Mouse (Mus musculus) kidney, postnatal 25 days (tissue): ENCODE measurements at regions not wholly inside any gene's neighbourhood (a gene's known extent, or its start where the extent isn't known, plus 50 kb on each side); places are given as distances from the start of the nearest gene placed in this dataset.

Experiments used
- DNase-seq, 2 experiments: peaks; one replicate each; pipeline ENCODE4 v3.0.0; 2021; ENCODE audit warnings: mixed read lengths in 2 of 2

DNA sequence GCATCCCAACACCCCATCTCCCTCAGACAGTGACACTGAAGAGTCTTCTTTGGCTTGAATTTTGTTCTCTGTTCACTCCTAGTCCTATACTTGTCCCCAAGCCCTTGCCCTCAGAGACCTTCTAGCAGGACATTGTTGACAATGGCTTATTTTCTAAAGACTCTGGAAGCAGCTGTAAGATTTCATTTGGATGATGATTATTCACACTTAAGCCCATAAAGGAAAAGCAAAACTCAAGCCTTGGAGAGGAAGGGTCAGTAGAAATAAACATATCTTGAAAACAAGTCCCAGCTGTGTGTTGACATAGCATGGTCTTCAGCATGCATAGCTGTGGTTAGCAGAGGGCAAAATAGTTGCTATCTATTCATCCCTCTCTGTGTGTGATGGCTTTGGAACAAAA, 59.9 kb upstream of the Cdh11 start:
- peak; percentile 5 to 29 for DNase-seq

DNA sequence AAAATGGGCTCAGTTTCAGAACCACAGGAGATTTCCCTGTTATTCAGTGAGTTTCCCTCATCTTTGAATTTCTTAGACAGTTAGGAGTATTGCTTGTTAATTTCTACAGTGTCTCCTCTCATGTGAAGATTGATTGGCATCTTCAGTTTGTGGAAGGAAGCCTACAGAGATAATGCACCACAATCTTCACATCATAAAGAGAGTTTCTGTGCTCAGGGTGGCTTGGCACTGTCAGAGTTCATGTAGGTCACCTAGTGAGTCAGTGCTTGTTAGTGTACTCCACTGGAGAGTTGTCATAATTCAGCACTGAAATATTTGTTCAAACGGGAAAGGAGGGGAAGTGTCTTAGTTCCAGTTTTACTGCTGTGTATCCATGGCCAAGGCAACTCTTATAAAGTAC, 74.6 kb upstream of the Cdh11 start:
- no peak for DNase-seq

DNA sequence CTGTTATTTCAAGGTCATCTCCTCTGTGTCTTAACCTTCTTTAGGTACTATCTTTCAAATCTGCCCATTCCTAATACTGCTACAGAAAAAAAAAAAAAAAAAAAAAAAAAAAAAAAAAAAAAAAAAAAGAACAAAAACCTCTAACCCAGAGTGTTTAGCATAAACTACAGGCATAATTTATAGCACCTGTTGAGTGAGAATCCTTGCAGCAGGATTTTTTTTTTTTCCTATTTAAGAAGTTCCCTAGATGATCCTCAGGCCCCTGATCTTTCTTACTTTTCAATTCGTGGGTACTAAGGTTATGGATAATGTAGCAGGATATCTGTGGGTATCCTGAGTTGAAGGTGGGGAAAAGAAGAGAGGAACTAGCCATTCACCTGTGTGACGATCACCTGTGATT, 114.1 kb upstream of the Cdh11 start:
- DNase-seq, result no peak

DNA sequence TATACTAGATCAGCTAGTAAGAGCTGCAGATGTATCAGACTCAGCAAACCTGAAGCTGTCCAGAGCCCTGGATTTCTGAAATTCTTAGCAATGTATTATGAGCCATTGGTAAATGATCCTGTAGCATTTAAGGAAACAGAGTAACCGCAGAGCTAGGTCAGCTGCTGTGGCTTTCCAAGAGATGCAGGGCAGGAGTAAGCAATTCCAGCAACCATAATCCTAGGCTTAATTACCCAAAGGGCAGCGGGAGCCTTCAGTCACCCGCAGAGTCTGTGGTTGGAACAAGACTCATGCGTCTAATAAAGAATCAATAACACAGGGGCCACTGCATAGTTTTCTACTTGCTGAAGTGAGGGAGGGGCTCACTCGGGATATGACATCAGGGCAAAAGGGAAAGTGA, 115.2 kb upstream of the Cdh11 start:
- no peak for DNase-seq

DNA sequence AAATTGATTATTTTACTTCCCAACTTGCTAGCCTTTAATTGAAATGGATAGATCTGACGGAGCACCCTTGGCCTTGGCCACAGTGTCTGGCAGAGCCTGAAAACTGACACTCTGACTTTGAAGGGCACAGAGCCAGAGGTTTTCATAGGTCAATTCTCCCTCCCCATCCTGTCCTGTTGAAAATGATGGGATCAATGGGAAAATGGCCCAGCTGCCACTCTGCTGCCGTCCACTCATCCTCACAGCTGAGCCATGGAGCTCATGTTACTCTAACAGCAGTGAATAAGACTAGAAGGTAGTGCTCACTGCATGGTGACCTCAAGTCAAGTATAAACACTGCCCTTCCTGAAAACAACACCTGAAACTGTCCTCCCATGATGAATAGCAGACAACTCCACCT, 122.0 kb upstream of the Cdh11 start:
- peak in 1 of 2 experiments; percentile 2 for DNase-seq

DNA sequence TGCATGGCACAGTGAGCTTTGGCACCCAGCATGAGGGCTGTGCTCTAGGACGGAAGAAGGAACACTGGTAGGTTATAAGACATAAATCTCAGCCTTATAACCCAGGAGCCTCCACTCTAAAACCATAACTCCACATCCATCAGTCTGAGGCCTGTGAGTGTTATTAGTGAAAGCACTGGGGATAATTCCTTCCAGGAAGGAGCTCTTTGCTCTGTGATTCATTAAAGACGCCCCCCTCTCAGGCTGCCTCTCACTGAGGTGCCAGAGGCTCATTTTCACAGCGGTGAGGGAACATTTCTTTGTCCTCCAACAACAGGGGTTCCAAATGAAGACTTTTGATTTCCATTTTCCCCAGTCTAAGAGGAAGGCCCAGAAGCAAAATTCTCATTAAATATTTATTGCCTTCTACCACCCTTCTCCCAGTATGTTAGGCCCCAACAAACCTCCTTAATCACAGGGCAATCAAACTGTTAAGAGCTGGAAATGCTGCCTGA, 145.9 kb upstream of the Cdh11 start:
- DNase-seq, result no peak

DNA sequence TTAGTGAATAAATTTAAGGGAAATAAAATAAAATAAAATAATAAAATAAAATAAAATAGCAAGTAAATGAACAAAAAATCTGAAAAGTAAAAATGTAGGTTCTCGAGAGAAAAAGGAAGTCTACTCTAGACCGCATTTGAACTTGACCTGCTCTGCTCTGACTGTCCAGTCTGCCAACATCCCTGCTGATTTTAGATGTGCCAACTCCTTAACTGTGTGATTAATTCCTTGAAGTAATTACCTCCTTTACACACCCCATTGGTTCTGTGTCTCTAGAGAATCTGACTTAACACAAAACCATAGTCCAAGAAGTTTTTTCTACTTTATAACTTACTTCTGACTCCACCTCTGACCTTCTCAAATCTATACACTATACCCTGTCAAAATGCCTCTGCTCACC, 153.3 kb upstream of the Cdh11 start:
- no peak for DNase-seq

DNA sequence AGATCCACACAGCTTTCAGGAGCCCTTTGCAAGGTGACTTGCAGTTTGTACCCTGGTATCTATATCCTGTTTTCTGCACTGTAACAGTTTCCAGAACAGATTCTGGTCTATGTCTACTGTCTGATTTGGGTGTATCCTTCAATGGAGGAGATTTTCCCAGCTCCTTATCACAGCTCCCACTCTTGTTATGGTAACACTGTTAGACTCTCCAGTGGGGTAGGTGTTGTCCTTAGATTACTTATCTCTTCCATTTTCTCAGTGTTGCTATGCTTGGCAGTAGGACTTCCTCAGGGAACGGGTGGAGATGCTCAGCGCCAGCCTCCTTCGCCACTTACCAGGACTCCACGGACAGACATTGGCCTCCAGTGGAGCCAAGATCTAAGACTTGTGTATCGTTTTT, 160.1 kb upstream of the Cdh11 start:
- DNase-seq, result no peak

DNA sequence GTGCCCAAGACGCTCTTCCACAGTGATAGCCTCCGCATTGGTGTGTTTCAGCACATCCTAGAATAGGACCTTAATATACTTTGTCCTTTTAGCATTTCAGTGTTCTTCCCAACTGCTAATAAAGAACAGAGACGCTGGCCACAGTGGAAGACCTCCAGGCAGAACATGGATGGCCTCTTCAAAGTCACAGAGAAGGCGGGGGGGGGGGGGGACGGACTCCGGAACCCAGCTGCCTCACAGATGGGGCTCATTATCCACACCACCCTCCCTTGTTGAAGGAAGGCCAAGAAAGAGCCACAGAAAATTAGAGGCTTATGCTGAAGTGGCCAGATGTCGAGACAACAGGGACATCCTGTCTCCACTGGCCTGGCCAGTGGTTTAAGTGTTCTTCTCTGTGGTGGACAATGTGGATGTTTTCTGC, 192.7 kb upstream of the Cdh11 start:
- DNase-seq, result peak; percentile 8 to 44

DNA sequence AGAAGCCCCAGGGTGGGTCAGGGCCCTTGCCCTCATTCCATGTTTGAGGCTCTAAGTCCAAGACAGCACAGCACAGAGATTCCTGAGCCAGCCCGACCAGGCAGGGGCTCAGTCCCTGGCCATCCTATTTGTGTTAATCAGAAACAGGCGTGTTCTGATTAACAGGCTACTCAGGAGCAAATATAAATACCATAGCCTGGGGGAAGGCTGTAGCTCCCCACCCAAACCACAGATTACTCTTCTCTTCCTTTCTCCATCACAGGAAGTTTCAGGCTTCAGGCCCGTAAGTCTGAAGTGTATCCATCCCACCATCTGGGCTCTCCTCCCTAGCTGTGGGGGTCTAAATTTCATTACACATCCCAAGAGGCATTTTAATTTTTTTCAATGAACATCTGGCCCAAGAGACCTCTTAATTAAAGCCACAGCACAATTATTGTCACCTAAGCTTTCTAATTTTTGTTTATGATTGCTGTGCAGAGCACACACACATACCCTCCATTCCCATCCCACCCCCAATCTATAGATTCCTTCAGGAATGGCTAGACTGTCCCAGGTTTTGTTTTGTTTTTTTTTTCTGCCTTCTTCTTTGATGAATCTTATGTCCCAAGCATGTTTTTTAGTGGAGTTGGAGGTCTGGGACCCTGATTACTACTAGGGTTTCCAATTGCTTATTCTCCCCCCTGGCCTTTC, 197.9 kb upstream of the Cdh11 start:
- no peak for DNase-seq

DNA sequence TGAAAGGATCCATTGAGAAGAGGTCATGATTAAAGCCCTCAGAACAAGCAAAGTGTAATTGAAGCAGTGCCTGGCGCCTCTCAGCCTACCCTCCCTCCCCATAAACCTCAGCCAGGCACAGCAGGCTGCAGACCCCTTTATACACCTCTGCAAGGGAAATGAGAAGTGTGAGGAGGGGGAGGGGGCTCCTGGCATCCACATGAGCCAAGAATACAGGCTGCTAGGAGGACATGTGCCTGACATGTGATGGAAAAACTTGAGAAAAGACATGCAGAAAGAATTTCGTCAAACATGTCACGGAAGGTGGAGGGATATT, 198.4 kb upstream of the Cdh11 start:
- DNase-seq, result no peak

DNA sequence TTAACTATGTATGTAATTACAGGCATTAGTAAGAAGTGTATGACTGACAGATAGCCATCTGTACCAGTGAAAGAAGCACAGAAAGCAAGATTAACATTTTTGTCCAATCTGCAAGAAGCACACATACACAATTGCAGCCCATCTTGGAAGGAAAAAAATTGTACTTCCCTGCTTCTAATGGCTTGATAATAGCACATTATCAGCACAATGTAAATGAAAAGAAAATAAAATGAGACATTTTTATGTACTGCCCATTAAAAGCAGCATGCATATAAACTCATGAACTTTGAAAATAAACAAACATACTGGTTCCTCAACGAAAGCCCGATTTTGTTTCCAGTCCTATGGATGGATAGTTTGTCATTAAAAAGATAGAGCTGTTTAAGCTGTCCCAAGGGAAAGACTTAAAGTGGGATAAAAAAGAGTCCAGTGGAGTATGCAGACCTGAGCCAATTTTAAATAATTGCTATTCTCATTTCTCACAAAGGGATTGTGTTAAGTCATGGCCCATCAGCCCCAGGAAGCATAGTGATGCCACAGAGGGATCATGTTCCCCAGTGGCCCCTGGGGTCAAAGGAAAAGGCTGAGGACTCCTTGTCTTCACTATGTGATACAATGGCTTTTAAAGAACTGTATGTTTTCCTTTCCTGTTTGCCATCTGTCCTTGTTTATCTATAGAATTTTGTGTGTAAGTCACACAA, 222.0 kb upstream of the Cdh11 start:
- no peak for DNase-seq

DNA sequence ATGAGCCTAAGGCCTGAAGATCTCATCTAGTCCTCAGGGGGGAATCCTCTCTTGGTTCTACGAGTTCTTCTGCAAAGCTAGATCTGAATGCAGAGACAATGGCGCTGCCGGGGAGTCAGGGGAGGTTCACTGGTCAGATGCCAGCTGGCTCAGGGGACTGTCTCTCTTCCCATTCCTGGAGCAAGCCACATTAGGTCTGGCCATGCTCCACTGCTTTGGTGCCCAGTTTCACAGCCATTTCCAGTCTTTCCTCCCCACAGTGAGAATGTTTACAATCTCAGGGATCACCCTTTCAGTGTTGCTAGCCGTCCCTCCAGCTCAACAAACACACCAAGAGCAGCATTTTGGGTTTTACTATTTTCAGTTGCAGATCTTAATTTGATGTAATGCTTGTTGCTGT, 233.7 kb upstream of the Cdh11 start:
- peak in 1 of 2 experiments; percentile 6 for DNase-seq

DNA sequence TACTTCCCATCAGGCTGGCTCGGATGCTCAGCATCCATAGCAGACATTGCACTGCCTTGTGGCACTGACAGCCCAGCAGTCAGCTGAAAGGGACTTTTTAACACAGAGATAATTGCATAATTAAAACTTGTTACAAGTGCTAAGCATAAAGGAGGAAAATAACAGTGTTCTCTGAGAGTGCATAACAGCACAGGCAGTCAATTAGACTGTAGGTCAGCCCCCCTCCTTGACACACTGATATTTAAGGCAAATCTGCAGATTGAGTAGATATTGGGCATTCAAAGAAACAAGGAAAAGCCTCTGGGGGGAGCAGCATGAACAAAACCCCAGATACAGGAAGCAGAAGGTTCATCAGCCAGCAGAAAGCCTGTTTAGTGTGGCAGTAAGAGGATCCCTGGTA, 237.8 kb upstream of the Cdh11 start:
- no peak for DNase-seq

DNA sequence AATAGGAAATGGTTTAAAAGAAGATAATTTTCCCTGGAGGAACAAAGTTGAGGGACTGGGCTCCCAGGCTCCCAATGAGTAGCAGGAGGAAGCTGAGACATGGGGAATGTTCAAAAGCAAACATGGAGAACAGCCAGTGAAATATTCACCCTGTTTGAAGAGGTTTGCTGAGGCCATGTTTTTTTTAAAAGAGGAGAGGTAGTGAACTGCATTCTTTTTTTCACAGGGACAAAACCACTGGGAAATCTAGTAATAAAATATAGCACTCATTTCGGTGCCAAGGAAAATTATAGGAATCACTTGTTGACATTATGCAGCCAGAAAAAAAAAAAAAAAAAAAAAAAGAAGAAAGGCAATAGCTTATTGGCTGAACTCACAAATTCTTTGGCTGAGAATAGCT, 246.3 kb upstream of the Cdh11 start:
- no peak for DNase-seq

DNA sequence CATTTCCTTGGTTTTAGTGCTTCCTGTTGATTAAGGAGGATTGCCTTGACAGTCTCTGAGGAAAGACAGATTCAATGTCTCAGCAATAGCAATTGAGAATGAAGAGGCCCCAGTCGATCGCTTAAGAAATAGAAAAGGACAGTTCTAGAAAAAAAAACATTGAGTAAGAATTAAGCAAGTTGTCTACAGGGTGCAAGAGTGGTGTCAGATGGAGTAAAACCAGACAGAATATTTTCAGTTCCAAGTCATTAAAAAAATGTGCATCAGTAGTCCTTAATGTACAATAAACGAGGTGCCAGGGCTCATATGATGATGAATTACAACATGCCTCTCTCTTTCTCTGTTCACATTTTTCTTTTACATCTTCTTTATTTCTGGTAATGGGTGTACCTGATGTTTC, 248.5 kb upstream of the Cdh11 start:
- no peak for DNase-seq

DNA sequence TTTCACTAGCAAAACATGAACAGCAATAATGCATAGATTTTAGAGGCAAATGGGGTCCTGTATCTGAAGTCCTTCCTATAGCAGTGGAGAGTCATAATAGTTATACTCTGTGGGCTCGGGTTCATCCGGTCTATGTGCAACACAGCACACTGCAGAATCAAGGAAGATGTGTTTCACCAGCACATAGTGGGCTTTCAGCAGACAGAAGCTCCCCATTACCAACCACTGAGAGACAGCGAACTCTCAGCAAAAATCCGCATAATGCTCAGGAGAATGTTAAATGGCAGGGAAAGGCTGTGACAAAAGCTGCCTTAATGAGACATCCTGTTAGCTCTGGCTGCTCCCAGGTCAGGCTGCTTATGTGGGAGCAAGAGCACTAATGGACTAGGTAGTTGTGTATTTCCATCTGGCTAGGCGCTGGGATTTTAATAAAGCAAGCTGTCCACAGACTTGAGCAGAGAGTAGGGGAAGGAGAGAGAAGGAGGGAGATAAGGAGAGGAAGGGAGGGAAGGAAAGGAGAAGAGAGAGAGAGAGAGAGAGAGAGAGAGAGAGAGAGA, 286.7 kb upstream of the Cdh11 start:
- DNase-seq, result no peak

DNA sequence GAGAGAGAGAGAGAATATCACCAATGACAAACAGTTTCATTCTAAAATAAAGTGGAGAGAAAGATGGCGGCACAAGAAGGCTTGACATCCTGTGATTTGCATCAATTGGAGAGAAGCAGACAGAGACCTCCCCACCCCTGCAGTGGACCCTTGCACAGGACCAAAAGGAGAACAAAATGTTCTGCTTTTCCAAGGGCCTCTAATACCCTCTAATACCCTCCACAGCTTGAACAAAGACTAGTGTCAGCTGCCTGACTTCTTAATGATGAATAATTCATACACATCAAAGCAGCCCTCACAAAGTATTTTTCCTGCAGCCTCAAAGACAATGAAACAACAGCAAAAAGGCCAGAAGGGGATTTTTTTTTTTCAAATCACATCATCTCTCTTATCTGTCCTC, 287.2 kb upstream of the Cdh11 start:
- no peak for DNase-seq

DNA sequence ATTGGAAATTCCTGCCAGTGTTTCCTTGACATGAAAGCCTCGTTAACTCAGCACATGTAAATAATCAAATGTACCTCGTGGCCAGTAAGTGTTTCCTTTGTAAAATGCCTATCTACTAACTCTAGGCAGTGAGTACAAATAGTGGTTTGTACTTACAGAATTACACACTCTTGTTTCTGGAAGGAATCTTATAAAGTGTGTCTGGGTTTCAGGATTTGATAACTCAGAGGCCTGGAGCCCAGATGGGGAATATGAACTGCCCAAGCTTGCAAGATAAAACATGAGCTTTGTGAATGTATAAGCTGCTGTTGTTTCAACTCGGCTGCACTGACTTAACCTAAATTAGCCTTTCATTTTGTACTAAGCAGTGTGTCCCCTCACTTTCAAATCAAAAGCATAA, 293.1 kb upstream of the Cdh11 start:
- no peak for DNase-seq

DNA sequence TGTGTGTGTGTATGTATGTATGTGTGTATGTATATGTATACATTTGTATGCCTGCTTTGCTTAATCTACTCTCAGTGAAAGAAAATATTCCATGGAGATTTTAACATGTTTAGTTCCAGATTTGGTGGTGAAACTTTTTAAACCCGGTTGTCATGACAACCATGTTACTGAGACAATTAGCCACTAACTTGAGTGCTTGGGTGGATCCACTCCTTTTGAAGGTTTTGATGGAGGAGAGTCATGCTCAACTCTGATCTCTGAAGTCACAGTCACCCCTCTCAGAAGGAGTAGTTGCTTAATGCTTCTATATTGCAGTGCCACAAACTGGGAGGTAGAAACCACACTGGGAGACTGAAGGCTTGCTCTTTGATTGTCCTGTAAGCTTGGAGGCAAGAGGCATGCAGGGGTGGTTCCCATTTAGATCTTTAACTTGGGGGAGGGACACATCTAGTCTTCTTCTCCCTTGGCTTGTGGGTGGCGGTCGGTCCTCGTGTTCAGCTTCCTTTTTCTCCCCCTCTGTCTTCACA, 301.6 kb upstream of the Cdh11 start:
- no peak for DNase-seq

DNA sequence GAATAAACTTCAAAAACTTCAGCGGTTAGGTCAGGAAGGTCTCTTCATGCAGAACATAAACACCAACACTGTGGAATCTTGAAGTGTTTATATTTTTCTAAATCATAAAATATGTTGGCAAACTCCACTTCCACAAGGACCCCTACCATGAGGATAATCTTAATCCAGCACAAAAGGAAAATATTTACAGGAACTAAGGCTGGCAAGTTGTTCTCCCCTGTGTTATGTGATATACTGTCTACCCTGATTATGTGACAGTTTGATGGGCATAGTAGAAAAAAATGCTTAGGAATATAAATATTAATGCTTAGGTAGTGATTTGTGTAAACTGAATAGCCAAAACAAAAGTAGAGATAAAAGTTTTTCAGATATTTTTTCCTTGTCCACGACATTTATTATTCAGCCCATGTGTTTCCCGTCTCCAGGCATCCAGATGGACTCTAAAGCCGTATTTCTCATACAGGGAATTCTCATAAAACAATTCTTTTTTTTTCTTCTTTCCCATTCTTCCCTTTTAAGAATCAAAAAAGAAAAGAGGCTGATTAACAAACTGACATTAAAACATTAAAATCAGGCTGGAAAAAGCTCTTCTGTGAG, 311.2 kb upstream of the Cdh11 start:
- DNase-seq, result no peak

DNA sequence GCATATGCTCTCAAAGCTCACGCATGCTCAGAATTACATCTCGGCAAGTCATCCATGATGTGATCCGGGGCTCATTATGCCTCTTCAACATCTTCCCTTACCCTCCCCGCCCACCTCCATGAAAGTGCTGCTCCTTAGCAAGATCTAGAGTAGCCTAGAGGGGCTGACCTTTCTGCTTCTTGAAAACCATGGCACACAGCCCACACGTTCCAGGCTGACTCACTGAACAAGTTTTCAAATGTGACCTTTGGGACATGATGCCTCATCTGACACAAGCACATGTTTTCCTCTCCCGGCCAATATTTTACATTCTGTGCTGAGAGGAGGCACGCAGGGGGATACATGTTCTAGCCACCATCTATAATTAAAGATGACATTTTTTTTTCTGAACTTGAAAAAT, 340.1 kb upstream of the Cdh11 start:
- DNase-seq, result peak; percentile 20 to 34

DNA sequence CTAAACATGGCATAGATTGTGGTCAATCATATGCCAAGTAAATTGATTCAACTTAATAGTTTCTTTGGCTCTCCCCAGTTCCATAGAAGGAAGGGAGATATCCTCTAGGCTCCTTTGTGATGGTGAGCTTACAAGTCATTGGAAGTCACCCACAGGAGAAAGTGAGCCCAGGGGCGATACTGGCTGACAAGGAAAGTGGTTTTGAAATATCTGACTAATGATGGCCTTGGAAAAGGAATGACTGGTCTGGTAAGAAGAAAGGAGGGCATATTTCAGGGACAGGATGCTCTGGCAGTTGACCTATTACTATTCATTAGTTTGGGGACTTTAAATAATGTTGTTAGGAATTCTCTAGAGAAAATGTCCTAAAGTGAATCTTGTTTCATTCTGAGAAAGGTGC, 352.7 kb upstream of the Cdh11 start:
- DNase-seq, result no peak

DNA sequence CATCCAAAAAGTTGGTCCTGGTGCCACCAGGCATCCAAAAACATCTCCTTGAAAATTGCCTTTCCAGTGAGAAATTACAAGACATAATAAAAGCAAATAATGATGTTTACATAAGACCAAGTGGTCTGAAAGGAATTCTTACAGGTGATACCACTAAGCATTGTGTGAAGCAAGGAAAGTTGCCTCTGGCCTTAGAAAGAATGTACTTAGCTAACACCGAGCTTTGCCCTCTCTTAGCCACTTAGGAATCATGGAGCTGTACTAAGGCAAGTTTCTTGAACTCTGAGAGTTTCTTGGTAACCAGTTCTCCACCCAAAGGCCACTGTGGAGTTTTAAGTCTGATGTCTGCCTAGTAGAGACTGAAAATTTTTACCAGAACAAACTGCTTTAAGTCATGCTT, 359.4 kb upstream of the Cdh11 start:
- DNase-seq, result no peak
